Mouse (Mus musculus): ENCODE data around the gene Ranbp1. TPM values are rescaled to one million over a fixed set of nuclear protein-coding genes. Genes with fewer than 3 reads are reported as not detected.
"Not testable (repeated sequence)": the region's sequence is repeated elsewhere in the genome, so short reads cannot be mapped to it uniquely, and the experiment has no call there.

The Ranbp1 gene
- polyA plus RNA-seq (2014; fragmentation: Nextera tagmentation; extraction: Ambion mirVana) = 411 and 415 TPM in 2 replicates

GRCm38 (mm10) chr16:18248433-18249363 is at the start of gene Ranbp1, which contains the start of gene Trmt2a:
Gene Ranbp1, minus strand, starts transcription at chr16:18248732.
Gene Trmt2a, plus strand, starts transcription at chr16:18248679.
- Histone ChIP-seq H3K4me2 (replicated peaks) (peak within 1 kb of the TSS; percentile 94), H3K4me1 (replicated peaks; ENCODE audit: control insufficient read depth, insufficient read depth, low read length) (peaks cover 28% of the 10 kb centered on the region), H3K36me3 (replicated peaks; ENCODE audit: control insufficient read depth, insufficient read depth) (peaks cover 65% of the 10 kb centered on the region), H3K9ac (peak within 1 kb of the TSS; percentile 74), H3K27ac (peak within 1 kb of the TSS; percentile 87), H3K9me3 (ENCODE audit: control insufficient read depth, low read length) (no peaks in the 10 kb centered on the region), H3K27me3 (ENCODE audit: control insufficient read depth, insufficient read depth, low read length) (no peaks in the 10 kb centered on the region), H3K4me3 (replicated peaks; ENCODE audit: low read length) (peak within 1 kb of the TSS; percentile 87)
- under 1% methylated on average over 92 of the region's 102 CpGs for WGBS
- peak; percentile 99 for DNase-seq (ENCODE audit: low spot score)
- ATAC-seq (ENCODE audit: low FRiP score) = peak; percentile 96

DNA sequence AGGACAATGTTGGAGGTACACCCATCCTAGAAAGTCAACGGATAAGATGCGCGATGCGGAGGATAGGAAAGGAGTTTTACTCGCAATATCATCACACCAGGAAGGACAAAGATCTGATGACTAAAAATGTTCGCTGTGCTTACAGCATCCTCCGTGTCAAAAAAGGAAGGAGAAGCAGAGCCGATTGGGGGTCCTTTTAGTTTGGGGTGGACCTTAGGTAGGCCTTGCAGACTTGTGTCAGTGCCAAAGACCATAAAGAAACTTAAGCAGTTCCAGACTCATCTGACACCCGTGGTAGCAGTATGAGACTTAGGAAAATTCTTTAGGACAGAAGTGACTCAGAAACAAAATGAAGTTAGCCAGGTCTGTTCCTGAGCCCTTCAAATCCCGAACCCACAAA is 41.1 kb upstream of the Ranbp1 start:
- 4% methylated on average over 9 of the region's 10 CpGs for WGBS
- not testable (repeated sequence) for DNase-seq (ENCODE audit: low spot score)

DNA sequence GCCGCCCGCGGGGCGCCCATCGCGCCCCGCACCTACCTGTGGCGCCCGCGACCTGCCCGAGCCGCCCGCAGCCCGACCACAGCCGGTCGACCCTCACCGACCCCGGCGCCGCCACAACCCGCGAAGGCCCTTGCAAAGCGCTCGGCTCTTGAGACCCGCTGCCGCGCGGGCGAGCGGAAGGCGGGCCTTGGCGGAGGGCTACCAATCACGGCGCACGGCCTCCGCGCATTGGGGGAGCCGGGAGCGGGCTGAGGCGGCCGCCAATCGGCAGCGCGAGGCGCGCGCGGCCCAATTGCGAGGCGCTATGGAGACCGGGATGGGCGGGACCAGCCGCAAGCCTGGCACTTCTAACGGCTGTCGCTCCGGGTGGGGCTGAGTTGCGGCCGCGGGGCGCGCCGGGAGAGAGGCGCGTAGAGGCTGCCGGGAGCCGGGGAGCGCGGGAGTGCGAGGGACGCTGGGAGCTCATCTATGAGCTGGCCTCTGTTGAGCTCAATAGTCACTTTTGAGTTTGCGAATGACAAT is 40.6 kb upstream of the Ranbp1 start, which contains the start of gene Dgcr8:
Dgcr8 (minus strand) TSS at position 180 of the 522 bp plus-strand sequence.
- Histone ChIP-seq H3K9me3 (ENCODE audit: control insufficient read depth, low read length) (no peaks in the 10 kb centered on the region), H3K4me1 (replicated peaks; ENCODE audit: control insufficient read depth, insufficient read depth, low read length) (peaks cover 25% of the 10 kb centered on the region), H3K36me3 (replicated peaks; ENCODE audit: control insufficient read depth, insufficient read depth) (peaks cover 8% of the 10 kb centered on the region), H3K4me3 (replicated peaks; ENCODE audit: low read length) (peak within 1 kb of the TSS; percentile 68), H3K27ac (peak within 1 kb of the TSS; percentile 72), H3K9ac (peak within 1 kb of the TSS; percentile 75), H3K27me3 (ENCODE audit: control insufficient read depth, insufficient read depth, low read length) (no peaks in the 10 kb centered on the region), H3K4me2 (replicated peaks) (peak within 1 kb of the TSS; percentile 95)
- peak; percentile 100 for ATAC-seq (ENCODE audit: low FRiP score)
- WGBS = under 1% methylated on average over 60 of the region's 71 CpGs
- peak; percentile 97 for DNase-seq (ENCODE audit: low spot score)

More for the DNA sequence above, 41.1 kb upstream of the Ranbp1 start:
- Histone ChIP-seq H3K4me2 (replicated peaks) (peak overlapping the region; percentile 52), H3K27ac (0 out of 2 replicates have a peak overlapping the region, but pooled peaks have one; percentile 62), H3K4me1 (replicated peaks; ENCODE audit: control insufficient read depth, insufficient read depth, low read length) (peaks cover 25% of the 10 kb centered on the region), H3K4me3 (replicated peaks; ENCODE audit: low read length) (peak overlapping the region; percentile 68), H3K9ac (peak overlapping the region; percentile 51; the same call in 1 of the 2 replicates)
- not testable (repeated sequence) for H3K36me3 ChIP-seq (replicated peaks; ENCODE audit: control insufficient read depth, insufficient read depth); H3K27me3 ChIP-seq (ENCODE audit: control insufficient read depth, insufficient read depth, low read length); H3K9me3 ChIP-seq (ENCODE audit: control insufficient read depth, low read length); ATAC-seq (ENCODE audit: low FRiP score)

GRCm38 (mm10) chr16:18288581-18289061 is 40.1 kb upstream of the Ranbp1 start:
- DNase-seq (ENCODE audit: low spot score) = peak; percentile 43
- WGBS = 0% methylated on average over 27 of the region's 31 CpGs
- H3K27ac ChIP-seq = peak overlapping the region; percentile 72

DNA sequence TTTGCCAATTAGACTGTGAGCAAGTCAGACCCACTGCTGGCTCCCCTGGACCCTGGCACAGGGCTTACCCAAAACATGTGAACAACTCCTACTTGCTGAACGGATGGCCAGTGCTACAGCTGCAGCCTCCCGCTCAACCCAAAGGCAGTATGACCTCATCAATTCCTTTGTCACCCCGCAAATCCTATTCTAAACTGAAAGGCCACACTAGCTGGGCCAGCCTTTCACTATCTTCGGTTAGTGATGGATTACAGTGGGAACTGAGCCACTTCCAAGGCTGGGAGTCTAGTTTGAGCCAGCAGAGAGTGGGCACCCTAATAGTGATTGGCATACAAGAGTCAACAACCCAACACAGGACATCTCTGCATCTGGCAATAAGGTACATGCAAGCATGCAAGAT is 39.6 kb upstream of the Ranbp1 start:
- Histone ChIP-seq H3K4me3 (replicated peaks; ENCODE audit: low read length) (peak overlapping the region; percentile 68), H3K4me2 (replicated peaks) (peak overlapping the region; percentile 95), H3K9ac (peak overlapping the region; percentile 75), H3K9me3 (ENCODE audit: control insufficient read depth, low read length) (no peaks in the 10 kb centered on the region), H3K27ac (peak overlapping the region; percentile 72), H3K27me3 (ENCODE audit: control insufficient read depth, insufficient read depth, low read length) (no peaks in the 10 kb centered on the region), H3K36me3 (replicated peaks; ENCODE audit: control insufficient read depth, insufficient read depth) (peaks cover 18% of the 10 kb centered on the region), H3K4me1 (replicated peaks; ENCODE audit: control insufficient read depth, insufficient read depth, low read length) (peaks cover 25% of the 10 kb centered on the region)
- no peak for ATAC-seq (ENCODE audit: low FRiP score)
- 2% methylated on average over 4 of the region's 4 CpGs for WGBS
- DNase-seq (ENCODE audit: low spot score) = no peak

More at GRCm38 (mm10) chr16:18288581-18289061, 40.1 kb upstream of the Ranbp1 start:
- H3K4me3 ChIP-seq (replicated peaks; ENCODE audit: low read length) = peak overlapping the region; percentile 68
- H3K4me2 ChIP-seq (replicated peaks) = peak overlapping the region; percentile 95
- peak overlapping the region; percentile 75 for H3K9ac ChIP-seq
- no peaks in the 10 kb centered on the region for H3K9me3 ChIP-seq (ENCODE audit: control insufficient read depth, low read length)
- ATAC-seq (ENCODE audit: low FRiP score) = peak; percentile 77
- peaks cover 25% of the 10 kb centered on the region for H3K4me1 ChIP-seq (replicated peaks; ENCODE audit: control insufficient read depth, insufficient read depth, low read length)
- H3K27me3 ChIP-seq (ENCODE audit: control insufficient read depth, insufficient read depth, low read length) = no peaks in the 10 kb centered on the region
- H3K36me3 ChIP-seq (replicated peaks; ENCODE audit: control insufficient read depth, insufficient read depth) = peaks cover 13% of the 10 kb centered on the region

DNA sequence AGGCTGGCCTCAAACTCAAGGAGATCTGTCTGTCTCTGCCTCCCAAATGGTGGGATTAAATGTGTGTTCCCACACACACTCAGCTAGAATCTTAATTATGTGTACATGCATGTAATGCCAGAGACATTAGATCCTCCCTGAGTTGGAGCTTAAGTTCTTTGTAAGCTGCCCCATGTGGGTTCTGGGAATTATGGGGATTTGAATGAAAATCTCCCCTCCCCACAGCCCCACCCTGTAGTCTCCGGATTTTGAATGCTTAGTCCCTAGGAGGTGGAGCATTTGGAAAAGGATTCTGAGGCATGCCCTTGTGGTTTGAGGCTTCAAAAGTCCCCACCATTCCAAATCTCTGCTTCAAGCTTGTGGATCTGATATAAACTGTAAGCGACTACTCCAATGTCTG is 26.6 kb upstream of the Ranbp1 start:
- no peak overlapping the region for H3K27ac ChIP-seq
- no peaks in the 10 kb centered on the region for H3K4me1 ChIP-seq (replicated peaks; ENCODE audit: control insufficient read depth, insufficient read depth, low read length)
- peaks cover 96% of the 10 kb centered on the region for H3K36me3 ChIP-seq (replicated peaks; ENCODE audit: control insufficient read depth, insufficient read depth)
- H3K27me3 ChIP-seq (ENCODE audit: control insufficient read depth, insufficient read depth, low read length) = no peaks in the 10 kb centered on the region
- H3K4me3 ChIP-seq (replicated peaks; ENCODE audit: low read length) = no peak overlapping the region
- WGBS = 75% methylated on average over 2 of the region's 2 CpGs
- DNase-seq (ENCODE audit: low spot score) (no peak), ATAC-seq (ENCODE audit: low FRiP score) (no peak)
- H3K4me2 ChIP-seq (replicated peaks) = no peak overlapping the region
- H3K9ac ChIP-seq = no peak overlapping the region
- H3K9me3 ChIP-seq (ENCODE audit: control insufficient read depth, low read length) = no peaks in the 10 kb centered on the region

DNA sequence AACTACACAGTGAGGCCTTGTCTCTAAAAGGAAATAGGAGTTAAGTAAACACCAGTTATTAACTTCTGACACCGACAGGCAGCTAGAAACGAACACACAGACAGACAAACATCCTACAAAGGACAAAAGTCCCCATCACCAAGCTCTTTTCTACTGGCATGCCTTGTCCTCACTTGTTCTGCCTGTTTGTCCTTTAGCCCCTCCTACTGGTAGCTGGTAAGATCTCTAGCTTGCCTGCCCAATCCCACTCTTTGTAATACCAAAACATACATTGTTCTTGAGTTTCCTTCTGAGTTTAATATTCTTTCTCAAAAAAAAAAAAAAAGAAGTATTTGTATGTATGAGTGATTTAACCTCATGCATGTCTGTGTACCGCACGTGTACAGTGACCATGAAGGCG is 19.6 kb upstream of the Ranbp1 start:
- DNase-seq (ENCODE audit: low spot score) (peak; percentile 35), ATAC-seq (ENCODE audit: low FRiP score) (no peak)
- no peaks in the 10 kb centered on the region for H3K27me3 ChIP-seq (ENCODE audit: control insufficient read depth, insufficient read depth, low read length)
- 91% methylated on average over 5 of the region's 5 CpGs for WGBS
- H3K9me3 ChIP-seq (ENCODE audit: control insufficient read depth, low read length) = no peaks in the 10 kb centered on the region
- H3K27ac ChIP-seq = no peak overlapping the region
- peaks cover 87% of the 10 kb centered on the region for H3K36me3 ChIP-seq (replicated peaks; ENCODE audit: control insufficient read depth, insufficient read depth)
- H3K4me2 ChIP-seq (replicated peaks) = no peak overlapping the region
- H3K4me1 ChIP-seq (replicated peaks; ENCODE audit: control insufficient read depth, insufficient read depth, low read length) = no peaks in the 10 kb centered on the region
- H3K9ac ChIP-seq = no peak overlapping the region
- no peak overlapping the region for H3K4me3 ChIP-seq (replicated peaks; ENCODE audit: low read length)

DNA sequence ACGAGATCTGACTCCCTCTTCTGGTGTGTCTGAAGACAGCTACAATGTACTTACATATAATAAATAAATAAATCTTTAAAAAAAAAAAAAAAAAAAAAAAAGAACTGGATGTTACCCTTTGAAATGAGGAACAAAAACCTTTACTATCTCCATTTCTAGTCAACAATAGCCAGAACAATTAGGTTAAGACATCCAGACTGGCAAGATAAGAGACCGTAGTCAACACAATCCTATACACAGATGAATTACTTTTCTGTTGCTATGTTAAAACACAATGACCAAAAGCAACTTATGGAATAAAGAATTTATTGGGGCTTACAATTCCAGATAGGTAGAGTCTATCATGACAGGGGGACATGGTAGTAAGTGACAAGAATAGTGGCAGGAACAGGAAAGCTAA is 16.5 kb upstream of the Ranbp1 start:
- no peak overlapping the region for H3K9ac ChIP-seq
- 86% methylated on average over 2 of the region's 2 CpGs for WGBS
- H3K27ac ChIP-seq = no peak overlapping the region
- DNase-seq (ENCODE audit: low spot score) (no peak), ATAC-seq (ENCODE audit: low FRiP score) (no peak)
- H3K27me3 ChIP-seq (ENCODE audit: control insufficient read depth, insufficient read depth, low read length) = no peaks in the 10 kb centered on the region
- peaks cover 84% of the 10 kb centered on the region for H3K36me3 ChIP-seq (replicated peaks; ENCODE audit: control insufficient read depth, insufficient read depth)
- no peaks in the 10 kb centered on the region for H3K4me1 ChIP-seq (replicated peaks; ENCODE audit: control insufficient read depth, insufficient read depth, low read length)
- no peak overlapping the region for H3K4me2 ChIP-seq (replicated peaks)
- H3K4me3 ChIP-seq (replicated peaks; ENCODE audit: low read length) = no peak overlapping the region
- no peaks in the 10 kb centered on the region for H3K9me3 ChIP-seq (ENCODE audit: control insufficient read depth, low read length)

GRCm38 (mm10) chr16:18258221-18258620 is 9.7 kb upstream of the Ranbp1 start, which contains the start of gene Gm49776:
Gene Gm49776, minus strand, starts transcription at chr16:18258321.
- 96% methylated on average over 2 of the region's 2 CpGs for WGBS
- H3K4me2 ChIP-seq (replicated peaks) = no peak within 1 kb of the TSS
- H3K4me1 ChIP-seq (replicated peaks; ENCODE audit: control insufficient read depth, insufficient read depth, low read length) = no peaks in the 10 kb centered on the region
- H3K27me3 ChIP-seq (ENCODE audit: control insufficient read depth, insufficient read depth, low read length) = no peaks in the 10 kb centered on the region
- ATAC-seq (ENCODE audit: low FRiP score) = no peak
- no peak within 1 kb of the TSS for H3K9ac ChIP-seq
- H3K36me3 ChIP-seq (replicated peaks; ENCODE audit: control insufficient read depth, insufficient read depth) = peaks cover 94% of the 10 kb centered on the region
- no peak for DNase-seq (ENCODE audit: low spot score)
- no peaks in the 10 kb centered on the region for H3K9me3 ChIP-seq (ENCODE audit: control insufficient read depth, low read length)
- no peak within 1 kb of the TSS for H3K27ac ChIP-seq
- H3K4me3 ChIP-seq (replicated peaks; ENCODE audit: low read length) = no peak within 1 kb of the TSS
